Mouse (Mus musculus) limb, embryonic 10.5 days (tissue): ENCODE results near the gene Crip3. TPM values are rescaled to one million over a fixed set of nuclear protein-coding genes. Genes with fewer than 3 reads are reported as not detected.

Experiments used
- DNase-seq: peaks from one replicate; pipeline ENCODE4 v3.0.0-alpha.2; 2017; ENCODE audit warnings: low spot score
- H3K27ac ChIP-seq: fragments of 300-500 bp; sonication (generic); 2 replicates; pipeline ENCODE4 v1.5.1; 2016; ENCODE audit warnings: mild to moderate bottlenecking
- H3K27me3 ChIP-seq: fragments of 300-500 bp; sonication (generic); 2 replicates; pipeline ENCODE4 v1.6.1; 2016; ENCODE audit warnings: low read depth, mild to moderate bottlenecking; ENCODE audit not compliant: poor library complexity, severe bottlenecking
- H3K36me3 ChIP-seq: fragments of 300-500 bp; sonication (generic); 2 replicates; pipeline ENCODE4 v1.6.1; 2016; ENCODE audit warnings: mild to moderate bottlenecking, moderate library complexity
- H3K4me1 ChIP-seq: fragments of 300-500 bp; sonication (generic); 2 replicates; pipeline ENCODE4 v1.6.1; 2016
- H3K4me3 ChIP-seq: fragments of 300-500 bp; sonication (generic); 2 replicates; pipeline ENCODE4 v1.5.1; 2016; ENCODE audit warnings: mild to moderate bottlenecking, moderate library complexity
- H3K9me3 ChIP-seq: fragments of 300-500 bp; sonication (generic); replicated peaks from 2 replicates; pipeline ENCODE4 v1.6.1; 2016; ENCODE audit warnings: mild to moderate bottlenecking
- whole genome bisulfite sequencing: fragments of 180-500 bp; shearing (Covaris S2); methylation state at CpG from one replicate; pipeline ENCODE4 v1.1.7; 2016; 5-methylcytosine and 5-hydroxymethylcytosine counted together
- polyA plus RNA-seq: library from polyadenylated mRNA; unstranded; fragments of >200 nt; fragmentation: Nextera tagmentation; extraction: Ambion mirVana; gene quantifications from 2 replicates; pipeline ENCODE4 v1.2.1, GENCODE M21; 2016

The Crip3 gene
- 0.21 and 0.44 TPM in 2 replicates for polyA plus RNA-seq

DNA sequence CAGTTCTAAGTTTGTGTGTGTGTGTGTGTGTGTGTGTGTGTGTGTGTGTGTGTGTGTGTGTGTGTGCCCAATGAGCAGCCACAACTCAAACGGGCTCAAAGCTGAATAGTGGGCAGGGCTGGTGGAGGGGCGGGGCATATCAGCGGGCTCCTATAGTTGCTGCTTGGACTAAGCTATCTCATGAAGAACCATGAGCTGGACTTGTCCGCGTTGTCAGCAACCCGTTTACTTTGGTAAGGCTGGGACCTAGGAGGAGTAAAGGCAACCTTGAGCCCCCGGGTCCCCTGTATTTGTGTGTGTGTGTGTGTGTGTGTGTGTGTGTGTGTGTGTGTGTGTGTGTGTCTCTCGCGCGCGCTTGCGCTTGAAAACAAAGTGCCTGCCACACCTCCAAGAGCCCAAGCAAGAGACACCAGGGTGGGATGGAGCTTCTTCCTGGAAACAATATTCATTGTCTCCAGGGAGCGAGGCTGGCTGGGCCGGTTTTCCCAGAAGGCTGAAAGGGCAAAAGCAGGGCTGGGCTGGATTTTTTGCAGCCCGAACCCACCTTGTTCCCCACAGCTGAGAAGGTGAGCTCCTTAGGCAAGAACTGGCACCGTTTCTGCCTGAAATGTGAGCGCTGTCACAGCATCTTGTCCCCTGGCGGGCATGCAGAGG is at the start of gene Crip3:
Crip3 (plus strand) TSS at position 166 of the 654 bp plus-strand sequence.
- WGBS: 14% methylated on average over 18 of the region's 18 CpGs

DNA sequence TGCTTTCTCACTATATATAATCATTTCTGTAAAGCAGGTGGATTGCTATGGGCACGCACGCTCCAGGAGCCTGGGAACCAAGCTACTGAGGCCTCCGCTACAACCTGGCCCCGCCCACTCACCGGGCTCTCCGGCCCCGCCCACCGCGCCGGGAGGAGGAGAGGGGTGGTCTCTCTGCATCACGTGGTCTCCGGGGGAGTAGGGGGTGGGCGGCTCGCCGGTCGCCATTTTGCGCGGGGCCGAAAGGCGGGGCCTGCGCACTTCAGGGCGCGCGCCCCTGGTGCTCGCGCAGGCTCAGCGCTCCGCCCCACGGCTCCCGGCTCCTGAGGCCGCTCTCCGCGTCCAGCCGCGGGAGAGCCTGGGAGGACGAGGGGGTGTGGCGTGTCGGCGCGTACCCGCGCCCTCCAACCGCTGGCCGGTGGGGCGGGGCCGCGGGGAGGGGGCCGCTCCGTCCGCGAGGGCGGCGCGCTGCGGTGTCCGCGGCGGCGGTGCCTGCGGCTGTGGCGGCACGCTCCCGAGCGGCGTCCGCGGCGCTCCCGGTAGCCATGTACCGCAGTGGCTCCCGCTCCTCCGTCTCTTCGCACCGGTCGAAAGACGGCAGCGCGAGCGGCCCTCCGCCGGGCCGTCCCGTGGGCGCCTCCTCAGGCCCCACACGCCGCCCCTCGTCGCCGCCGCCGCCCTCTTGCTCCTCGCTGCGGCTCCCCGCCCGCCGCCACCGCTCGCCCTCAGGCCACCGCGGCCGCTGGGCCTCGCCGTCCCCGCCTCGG is 45.2 kb upstream of the Crip3 start, which contains the start of gene Zfp318:
Zfp318 (plus strand) TSS at position 438 of the 767 bp plus-strand sequence.
- Histone ChIP-seq H3K4me1 (peaks cover 19% of the 10 kb centered on the region), H3K4me3 (peak within 1 kb of the TSS; percentile 76), H3K9me3 (no peaks in the 10 kb centered on the region), H3K27me3 (no peaks in the 10 kb centered on the region), H3K27ac (peak within 1 kb of the TSS; percentile 96), H3K36me3 (peaks cover 20% of the 10 kb centered on the region)
- under 1% methylated on average over 105 of the region's 105 CpGs for WGBS
- DNase-seq: peak; percentile 99

More for the DNA sequence above, at the start of gene Crip3:
- no peak for DNase-seq
- Histone ChIP-seq H3K4me3 (peak within 1 kb of the TSS; percentile 43), H3K27ac (no peak within 1 kb of the TSS), H3K27me3 (peaks cover 40% of the 10 kb centered on the region), H3K36me3 (no peaks in the 10 kb centered on the region), H3K9me3 (no peaks in the 10 kb centered on the region), H3K4me1 (peaks cover 15% of the 10 kb centered on the region)

DNA sequence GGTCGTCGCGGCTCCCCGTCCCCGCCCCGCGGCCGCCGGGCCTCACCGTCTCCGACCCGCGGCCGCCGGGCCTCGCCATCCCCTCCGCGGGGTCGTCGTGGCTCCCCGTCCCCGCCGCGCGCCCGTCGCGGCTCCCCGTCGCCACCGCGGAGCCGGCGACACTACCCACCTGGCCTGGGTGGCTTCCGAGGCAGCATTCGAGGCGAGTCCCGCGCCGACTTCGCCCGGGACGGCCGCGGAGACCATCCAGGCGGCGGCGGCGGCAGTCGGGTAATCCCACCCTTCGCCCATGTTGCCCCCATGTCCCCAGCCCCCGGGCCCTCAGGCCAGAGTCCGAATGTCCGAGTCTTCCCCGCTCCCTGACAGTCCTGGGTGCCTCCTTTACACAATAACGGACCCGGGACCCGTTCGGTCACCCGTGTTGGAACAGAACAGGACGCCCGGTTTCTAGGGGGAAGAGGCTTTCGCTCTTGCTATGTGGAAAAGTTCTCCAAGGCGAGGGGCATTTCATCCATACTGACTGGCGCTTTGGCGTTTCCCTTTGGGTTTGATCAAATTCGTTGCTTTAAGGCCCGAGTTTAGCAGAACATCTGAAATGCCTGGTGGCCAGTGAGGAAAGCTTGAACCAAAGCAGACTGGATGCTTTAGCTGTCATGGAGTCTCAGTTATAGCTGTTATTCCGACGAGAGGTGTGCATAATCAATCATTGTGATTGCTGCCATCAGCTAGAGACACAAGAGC is 44.5 kb upstream of the Crip3 start:
- Histone ChIP-seq H3K4me3 (peak overlapping the region; percentile 76), H3K9me3 (no peaks in the 10 kb centered on the region), H3K36me3 (peaks cover 28% of the 10 kb centered on the region), H3K4me1 (peaks cover 19% of the 10 kb centered on the region), H3K27ac (peak overlapping the region; percentile 96), H3K27me3 (no peaks in the 10 kb centered on the region)
- peak; percentile 67 for DNase-seq
- under 1% methylated on average over 70 of the region's 70 CpGs for WGBS

DNA sequence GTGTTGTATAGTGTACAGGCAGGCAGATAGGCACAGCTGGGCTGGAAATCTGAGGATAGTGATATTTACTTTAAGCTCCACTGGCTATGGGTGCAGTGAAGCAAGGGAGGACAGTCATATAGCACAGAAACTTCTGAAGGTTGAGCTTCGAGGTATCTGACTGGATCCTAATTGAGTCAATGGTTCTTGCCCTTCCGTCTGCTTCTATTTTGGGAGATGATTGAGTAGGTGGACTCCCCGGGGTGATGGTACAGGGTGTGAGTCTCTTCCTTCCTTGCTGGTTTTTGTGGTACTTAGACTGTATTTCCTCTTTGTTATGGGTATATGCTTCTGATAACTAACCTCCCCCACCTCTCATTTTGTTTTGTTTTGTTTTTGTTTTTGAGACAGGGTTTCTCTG is 40.5 kb upstream of the Crip3 start:
- whole genome bisulfite sequencing: 88% methylated on average over 3 of the region's 3 CpGs
- Histone ChIP-seq H3K4me1 (peaks cover 15% of the 10 kb centered on the region), H3K4me3 (no peak overlapping the region), H3K36me3 (peaks cover 49% of the 10 kb centered on the region), H3K27ac (no peak overlapping the region), H3K27me3 (no peaks in the 10 kb centered on the region), H3K9me3 (no peaks in the 10 kb centered on the region)
- no peak for DNase-seq

DNA sequence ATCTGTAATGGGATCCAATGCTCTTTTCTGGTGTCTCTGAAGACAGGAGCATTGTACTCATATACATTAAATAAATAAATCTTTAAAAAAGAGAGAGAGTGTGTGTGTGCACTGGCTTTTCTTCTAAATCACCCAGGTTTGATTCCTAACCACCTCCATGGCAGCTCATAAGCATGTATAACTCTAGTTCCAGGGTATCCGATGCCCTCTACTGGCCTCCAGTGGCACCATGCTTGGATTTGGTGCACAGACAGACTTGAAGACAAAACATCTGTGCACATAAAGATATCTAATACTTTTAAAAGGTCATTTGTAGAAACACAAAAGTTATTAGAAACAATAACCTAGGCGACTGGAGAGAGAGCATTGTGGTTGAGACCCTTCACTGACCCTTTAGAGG is 35.7 kb upstream of the Crip3 start:
- WGBS: 53% methylated on average over 2 of the region's 2 CpGs
- Histone ChIP-seq H3K9me3 (no peaks in the 10 kb centered on the region), H3K4me1 (no peaks in the 10 kb centered on the region), H3K36me3 (peaks cover 67% of the 10 kb centered on the region), H3K4me3 (no peak overlapping the region), H3K27me3 (no peaks in the 10 kb centered on the region), H3K27ac (no peak overlapping the region)
- DNase-seq: no peak

DNA sequence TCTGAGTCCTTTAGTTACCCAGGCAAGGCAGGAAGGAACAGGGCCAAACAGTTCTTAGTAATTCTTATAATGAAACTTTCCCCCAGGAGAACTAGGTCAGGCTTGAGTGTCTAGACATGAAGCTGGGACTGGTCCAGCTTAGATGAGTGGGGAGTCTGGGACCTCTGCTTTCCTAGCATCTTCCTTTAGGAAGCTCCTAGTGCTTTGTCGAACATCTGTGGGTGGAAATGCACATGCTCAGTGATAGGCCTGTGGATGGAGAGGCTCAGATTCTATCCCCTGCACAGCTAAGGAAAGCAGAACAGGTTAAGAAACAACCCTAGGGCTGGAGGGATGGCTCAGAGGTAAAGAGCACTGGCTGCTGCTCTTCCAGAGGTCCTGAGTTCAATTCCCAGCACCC is 34.1 kb upstream of the Crip3 start:
- Histone ChIP-seq H3K9me3 (no peaks in the 10 kb centered on the region), H3K27ac (no peak overlapping the region), H3K4me1 (no peaks in the 10 kb centered on the region), H3K36me3 (peaks cover 67% of the 10 kb centered on the region), H3K27me3 (no peaks in the 10 kb centered on the region), H3K4me3 (no peak overlapping the region)
- WGBS: 86% methylated on average over 1 of the region's 1 CpGs
- DNase-seq: no peak

DNA sequence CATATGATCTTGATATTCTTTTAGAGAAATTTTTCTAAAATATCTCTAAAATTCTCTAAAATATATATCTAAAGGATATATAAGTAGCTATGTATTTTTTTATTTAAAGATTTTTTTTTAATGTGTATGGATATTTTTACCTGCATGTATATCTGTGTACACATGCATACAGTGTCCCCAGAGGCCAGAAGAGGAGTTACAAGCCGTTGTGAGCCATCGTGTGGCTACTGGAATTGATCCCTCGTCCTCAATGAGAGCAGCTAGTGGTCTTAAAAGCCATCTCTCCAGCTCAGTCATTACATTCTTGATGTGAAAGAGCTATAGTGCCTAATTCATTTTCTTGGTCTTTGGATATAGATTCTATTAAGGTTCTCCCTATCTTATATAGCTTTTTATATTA is 20.2 kb upstream of the Crip3 start:
- 47% methylated on average over 3 of the region's 3 CpGs for WGBS
- Histone ChIP-seq H3K4me3 (no peak overlapping the region), H3K36me3 (peaks cover 90% of the 10 kb centered on the region), H3K9me3 (no peaks in the 10 kb centered on the region), H3K27me3 (no peaks in the 10 kb centered on the region), H3K4me1 (no peaks in the 10 kb centered on the region), H3K27ac (no peak overlapping the region)
- no peak for DNase-seq

DNA sequence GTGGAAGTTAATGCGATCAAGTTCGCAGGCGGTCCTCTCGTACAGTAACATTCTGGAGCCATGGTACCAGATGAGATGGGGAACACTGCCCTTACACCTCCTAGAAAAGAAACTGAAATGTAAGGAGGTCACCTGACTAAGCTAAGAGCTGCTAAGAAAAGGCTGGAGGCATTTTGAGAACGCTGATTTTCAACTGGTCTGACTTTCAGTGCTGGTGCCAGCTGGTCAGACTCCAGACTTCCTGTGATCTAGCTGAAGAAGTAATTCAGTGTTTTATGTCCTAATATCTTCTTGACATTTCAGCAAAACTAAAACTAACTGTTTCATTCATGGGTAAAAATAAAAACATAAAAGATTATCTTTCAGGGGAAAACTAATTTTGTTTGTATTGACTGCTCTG is 10.1 kb upstream of the Crip3 start:
- no peak for DNase-seq
- Histone ChIP-seq H3K36me3 (peaks cover 16% of the 10 kb centered on the region), H3K27ac (no peak overlapping the region), H3K27me3 (no peaks in the 10 kb centered on the region), H3K4me3 (no peak overlapping the region), H3K4me1 (no peaks in the 10 kb centered on the region), H3K9me3 (no peaks in the 10 kb centered on the region)
- WGBS: 83% methylated on average over 5 of the region's 5 CpGs

DNA sequence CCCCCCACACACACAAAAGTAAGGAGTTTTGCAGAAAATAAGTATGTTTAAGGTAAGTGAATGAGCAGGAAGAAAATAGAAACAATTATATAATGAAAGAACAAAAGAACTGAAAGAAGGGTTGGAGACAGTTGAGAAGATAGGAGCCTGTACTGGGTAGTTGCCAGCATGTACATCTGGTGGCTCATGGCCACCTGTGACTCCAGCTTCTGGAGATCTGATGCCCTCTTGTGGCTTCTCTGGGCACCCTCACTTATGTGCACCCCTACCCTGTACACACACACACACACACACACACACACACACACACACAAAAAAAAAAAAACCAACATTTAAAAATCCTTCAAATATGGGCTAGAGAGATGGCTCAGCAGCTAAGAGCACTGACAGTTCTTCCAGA is 9.0 kb upstream of the Crip3 start:
- no peak for DNase-seq
- H3K36me3 ChIP-seq: peaks cover 7% of the 10 kb centered on the region
- H3K4me1 ChIP-seq: no peaks in the 10 kb centered on the region
- no peaks in the 10 kb centered on the region for H3K9me3 ChIP-seq
- no peaks in the 10 kb centered on the region for H3K27me3 ChIP-seq
- H3K4me3 ChIP-seq: no peak overlapping the region
- H3K27ac ChIP-seq: no peak overlapping the region

DNA sequence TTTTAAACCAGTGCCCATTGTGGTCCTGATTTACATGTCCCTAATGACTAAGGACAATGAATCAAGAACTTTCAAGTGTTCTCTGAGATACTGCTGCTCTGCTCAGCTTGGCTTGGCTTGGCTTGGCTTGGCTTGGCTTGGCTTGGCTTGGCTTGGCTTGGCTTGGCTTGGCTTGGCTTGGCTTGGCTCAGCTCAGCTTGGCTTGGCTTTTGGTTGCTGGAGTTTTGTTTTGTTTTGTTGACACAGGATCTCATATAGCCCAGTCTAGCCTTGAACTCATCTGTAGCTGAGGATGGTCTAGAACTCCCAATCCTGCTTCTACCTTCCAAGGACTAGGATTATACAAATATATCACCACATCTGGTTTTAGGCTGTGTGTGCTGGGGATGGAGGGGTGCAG is 2.2 kb upstream of the Crip3 start:
- no peak overlapping the region for H3K4me3 ChIP-seq
- H3K27ac ChIP-seq: no peak overlapping the region
- H3K27me3 ChIP-seq: peaks cover 26% of the 10 kb centered on the region
- H3K36me3 ChIP-seq: no peaks in the 10 kb centered on the region
- H3K9me3 ChIP-seq: no peaks in the 10 kb centered on the region
- no peak for DNase-seq
- peaks cover 11% of the 10 kb centered on the region for H3K4me1 ChIP-seq

DNA sequence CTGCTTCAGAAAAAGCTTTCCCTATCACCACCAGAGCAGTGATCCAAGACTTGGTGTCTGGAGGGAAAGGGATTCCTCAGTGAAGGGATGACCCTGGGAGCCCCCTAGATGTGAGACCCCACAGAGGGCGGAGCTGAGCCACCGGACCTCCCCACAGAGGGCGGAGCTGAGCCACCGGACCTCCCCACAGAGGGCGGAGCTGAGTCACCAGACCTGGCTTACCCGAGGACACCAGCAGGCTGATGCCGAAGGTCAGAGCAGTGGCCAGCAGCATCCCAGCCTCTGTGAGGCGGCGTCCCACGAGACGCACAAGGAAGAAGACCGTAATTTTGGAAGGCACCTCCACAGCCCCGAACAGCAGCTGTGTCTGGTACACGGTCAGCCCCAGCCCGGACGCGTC is 4.9 kb downstream of the Crip3 start:
- Histone ChIP-seq H3K27me3 (peaks cover 85% of the 10 kb centered on the region), H3K27ac (no peak overlapping the region), H3K36me3 (no peaks in the 10 kb centered on the region), H3K4me3 (peak overlapping the region; percentile 42), H3K9me3 (no peaks in the 10 kb centered on the region), H3K4me1 (peaks cover 21% of the 10 kb centered on the region)
- WGBS: 5% methylated on average over 17 of the region's 17 CpGs
- no peak for DNase-seq

DNA sequence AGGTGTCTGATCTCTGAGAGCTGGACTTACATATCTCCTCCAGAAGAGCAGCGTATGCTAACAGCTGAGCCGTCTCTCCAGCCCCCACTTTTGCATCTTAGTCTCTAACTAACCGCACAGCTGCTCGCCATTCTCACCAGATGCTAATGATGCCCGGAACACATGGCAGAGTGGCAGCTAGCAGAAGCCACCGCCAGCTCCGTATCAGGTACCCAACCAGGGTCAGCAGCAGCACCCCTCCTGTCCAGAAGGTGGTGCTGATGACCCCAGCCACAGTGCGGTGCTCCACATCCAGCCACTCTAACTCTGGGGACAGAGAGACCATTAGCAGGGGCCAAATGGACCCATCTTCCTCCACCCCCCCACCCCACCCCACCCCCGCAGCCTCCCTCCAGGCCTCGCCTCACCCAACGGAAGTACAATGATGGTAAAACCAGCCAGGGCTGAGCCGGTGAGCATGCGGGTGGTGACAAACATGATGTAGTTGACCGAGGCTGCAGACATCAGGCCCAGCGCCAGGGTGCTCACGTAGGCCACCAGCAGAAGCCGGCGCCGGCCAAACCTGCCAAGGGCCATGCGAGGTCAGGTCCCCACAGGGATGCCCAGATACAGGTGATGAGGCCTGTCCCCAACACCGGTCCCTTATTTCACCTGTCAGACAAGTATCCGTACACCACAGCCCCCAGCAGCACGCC is 8.1 kb downstream of the Crip3 start:
- Histone ChIP-seq H3K9me3 (no peaks in the 10 kb centered on the region), H3K36me3 (no peaks in the 10 kb centered on the region), H3K27me3 (peaks cover 70% of the 10 kb centered on the region), H3K27ac (peak overlapping the region; percentile 20; the same call in 1 of the 2 replicates), H3K4me3 (peak overlapping the region; percentile 21; the same call in 1 of the 2 replicates), H3K4me1 (peaks cover 14% of the 10 kb centered on the region)
- 19% methylated on average over 23 of the region's 23 CpGs for WGBS
- peak; percentile 64 for DNase-seq
